Mouse (Mus musculus) CD4-positive helper T cell, adult 2 months (primary cell): ENCODE data around the gene Pdk1.

Experiments used
- DNase-seq: peaks from one replicate; pipeline ENCODE4 v3.0.0-alpha.2; 2012; ENCODE audit warnings: low read depth, missing footprints, low spot score

Gene Pdk1

DNA sequence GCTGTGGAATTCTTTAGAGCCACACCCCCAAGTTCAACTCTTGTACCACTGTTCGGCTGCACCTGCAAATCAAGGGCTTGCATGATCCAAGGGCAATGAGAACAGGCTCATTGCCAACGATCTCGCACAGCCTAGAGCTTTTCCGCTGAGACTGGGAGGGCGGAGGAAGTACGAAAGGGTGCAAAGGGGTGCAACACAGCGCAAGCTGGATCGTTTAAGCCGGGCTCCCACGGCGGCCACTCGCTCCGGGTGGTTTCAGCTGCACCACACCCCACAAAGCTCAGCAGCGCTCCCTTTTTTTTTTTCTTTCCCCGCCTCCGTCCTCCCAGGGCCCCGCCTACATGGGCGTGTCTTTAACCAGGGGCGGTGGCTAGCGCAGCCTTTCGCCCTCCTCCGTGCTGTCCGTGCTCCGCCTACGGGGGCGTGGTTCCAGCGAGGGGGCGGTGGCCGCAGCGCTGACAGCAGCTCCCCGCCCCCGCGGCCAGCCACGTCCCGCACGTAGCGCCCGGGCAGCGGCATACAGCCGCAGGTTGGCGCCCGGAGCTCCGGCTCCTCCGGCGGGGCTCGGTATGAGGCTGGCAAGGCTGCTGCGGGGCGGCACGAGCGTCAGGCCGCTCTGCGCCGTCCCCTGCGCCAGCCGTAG is at the start of gene Pdk1:
Pdk1 (plus strand) TSS at position 424 of the 643 bp plus-strand sequence.
- peak; percentile 98 for DNase-seq

- DNase-seq = no peak
Observed at GRCm38 (mm10) chr2:71824146-71824545, 48.9 kb upstream of the Pdk1 start.

- no peak for DNase-seq
Observed at GRCm38 (mm10) chr2:71827711-71828110, 45.3 kb upstream of the Pdk1 start.

DNA sequence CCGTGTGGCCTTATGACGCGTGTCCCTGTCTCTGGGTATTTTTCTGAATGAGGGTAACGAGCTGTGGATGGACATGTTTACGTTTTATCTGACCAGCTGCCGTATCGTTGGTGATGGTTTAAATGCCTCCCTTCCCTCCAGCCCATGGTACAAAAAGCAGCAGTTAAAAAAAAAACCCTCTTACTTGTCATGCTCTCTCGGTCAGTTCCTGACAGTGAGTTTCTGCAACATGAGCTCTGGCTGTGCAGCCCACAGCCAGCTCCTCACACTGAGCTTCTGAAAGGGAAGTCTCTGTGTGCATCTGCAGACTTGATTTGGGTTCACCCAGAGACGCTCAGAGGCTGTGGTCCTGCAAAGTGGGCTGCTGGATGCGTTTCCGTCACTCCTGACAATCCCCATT is 44.1 kb upstream of the Pdk1 start:
- no peak for DNase-seq

DNA sequence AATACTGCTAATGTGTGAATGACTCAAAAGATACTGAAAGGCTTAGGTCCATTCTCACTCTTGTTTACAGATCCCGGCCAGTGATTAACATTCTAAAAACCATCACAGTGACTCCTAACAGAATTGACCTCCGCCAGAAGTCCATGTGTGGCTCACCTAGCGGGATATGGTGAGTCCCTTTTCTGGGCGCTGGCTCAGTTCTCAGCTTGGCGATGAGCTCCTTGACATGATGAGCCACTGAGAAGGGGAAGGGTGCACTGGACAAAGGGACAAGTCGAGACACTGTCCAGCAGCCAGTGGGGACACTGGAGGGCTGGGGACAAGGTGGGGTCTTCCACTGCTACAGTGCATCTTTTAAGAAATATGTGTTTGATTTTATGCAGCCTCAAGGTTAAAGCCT is 39.4 kb upstream of the Pdk1 start:
- no peak for DNase-seq

DNA sequence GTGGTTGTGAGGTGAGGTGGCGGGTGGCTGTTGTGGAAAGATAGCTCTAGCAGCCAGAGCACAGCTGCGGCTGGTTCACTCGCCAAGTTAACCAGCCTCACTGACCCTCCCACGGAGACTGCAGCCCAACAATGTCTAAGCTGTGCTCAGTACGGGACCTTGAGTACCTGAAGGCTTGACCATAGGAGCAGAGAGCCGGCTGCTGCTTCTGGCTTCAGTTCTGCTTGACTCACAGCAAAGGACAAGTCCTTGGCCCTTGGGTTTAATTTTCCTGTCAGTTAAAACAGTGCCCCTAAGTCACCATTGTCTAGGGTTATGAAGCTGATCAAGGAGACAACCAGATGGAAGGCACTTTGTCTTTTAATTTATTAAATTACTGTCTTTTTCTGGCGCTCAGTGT is 38.7 kb upstream of the Pdk1 start:
- no peak for DNase-seq

- no peak for DNase-seq
Observed at GRCm38 (mm10) chr2:71835556-71835955, 37.5 kb upstream of the Pdk1 start.

GRCm38 (mm10) chr2:71836232-71836631 is 36.8 kb upstream of the Pdk1 start:
- DNase-seq = no peak

DNA sequence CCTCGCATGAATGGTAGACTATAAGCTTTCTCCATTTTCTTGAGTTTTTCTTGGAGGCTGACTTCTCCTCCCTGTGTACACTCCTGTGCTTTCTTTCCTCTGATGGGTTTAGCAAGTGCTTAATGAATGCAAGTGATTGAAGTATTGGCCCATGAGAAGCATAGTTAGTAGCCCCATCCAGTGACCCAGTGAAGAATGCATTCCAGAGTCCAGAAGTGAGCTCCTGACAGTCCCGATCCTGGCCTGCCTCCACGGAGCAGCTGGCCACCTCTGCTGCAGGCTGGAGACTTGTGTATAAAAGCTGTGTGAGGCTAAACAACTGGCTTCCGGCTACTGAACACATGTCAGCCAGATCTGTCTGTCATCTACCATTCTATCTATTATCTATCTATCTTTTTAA is 35.8 kb upstream of the Pdk1 start:
- no peak for DNase-seq

DNA sequence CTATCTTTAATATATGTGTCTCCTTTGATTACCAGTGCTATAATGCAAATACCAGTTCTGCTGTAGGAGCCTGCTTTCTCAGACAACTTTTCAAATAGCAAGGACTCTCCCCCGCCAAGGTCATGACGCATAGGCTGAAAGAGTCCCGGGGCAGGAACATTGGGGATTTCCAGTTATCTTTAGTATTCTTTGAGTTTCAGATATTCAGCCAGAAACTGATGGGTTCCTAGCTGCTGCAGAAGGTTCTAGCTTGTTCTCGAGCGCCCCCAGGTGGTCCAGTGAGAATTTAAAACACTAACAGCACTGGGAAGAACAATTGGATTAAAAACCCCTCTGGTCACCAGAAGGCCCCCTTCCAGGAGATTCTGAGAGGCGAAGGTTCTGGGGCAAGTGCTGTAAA is 35.2 kb upstream of the Pdk1 start:
- peak; percentile 62 for DNase-seq

DNA sequence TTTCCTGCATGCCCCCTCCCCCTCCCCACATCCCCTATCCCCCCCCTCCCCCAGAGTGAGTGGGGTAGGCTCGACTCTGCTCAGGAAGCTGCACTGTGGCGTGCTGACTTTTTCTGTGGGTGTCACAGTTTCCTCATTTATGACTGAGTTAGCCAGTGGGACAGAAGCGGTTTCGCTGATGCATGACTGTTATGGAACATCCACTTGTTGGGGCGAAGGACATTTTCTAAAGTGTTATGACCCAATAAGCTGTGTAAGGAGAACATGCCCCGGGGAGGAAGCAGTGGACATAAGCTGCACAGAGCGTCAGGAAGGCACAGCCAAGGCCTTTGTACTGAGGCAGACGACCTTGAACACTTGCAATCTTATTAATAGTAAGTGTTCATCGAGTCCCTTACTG is 29.7 kb upstream of the Pdk1 start:
- peak; percentile 40 for DNase-seq

GRCm38 (mm10) chr2:71844906-71845305 is 28.1 kb upstream of the Pdk1 start:
- DNase-seq = no peak

DNA sequence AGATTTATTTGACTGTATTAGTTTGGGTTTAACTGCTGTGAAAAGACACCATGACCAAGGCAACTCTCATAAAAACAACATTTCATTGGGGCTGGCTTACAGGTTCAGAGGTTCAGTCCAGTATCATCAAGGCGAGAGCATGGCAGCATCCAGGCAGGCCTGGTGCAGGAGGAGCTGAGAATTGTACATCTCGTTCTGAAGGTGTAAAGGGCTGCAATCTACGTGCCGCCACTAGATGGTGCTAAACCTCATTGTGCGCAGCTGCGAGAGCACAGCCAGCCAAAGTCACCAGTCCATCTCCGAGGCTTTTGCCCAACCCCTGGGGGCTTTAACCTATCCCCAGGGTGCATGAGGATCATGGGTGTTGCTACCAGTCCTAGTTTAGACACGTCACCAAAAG is 20.9 kb upstream of the Pdk1 start:
- peak; percentile 52 for DNase-seq

DNA sequence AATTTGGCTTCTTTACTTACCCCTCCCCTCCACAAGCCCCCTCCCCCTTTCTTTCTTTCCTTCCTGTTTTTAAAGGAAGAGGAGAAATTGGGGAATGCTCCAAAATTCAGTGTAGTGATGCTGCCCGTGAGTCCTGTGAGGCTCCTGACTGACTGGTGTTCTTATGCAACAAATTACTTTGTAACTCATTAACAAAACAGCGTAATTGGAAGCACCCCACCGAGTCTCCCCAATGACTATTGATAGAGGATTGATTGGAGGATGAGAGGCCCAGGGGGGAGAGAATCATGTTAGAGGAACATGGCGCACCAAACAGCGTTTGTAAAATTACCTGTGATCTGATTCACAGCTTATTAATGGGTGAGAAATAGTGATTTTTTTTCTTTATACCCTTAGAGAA is 17.9 kb upstream of the Pdk1 start:
- DNase-seq = no peak

DNA sequence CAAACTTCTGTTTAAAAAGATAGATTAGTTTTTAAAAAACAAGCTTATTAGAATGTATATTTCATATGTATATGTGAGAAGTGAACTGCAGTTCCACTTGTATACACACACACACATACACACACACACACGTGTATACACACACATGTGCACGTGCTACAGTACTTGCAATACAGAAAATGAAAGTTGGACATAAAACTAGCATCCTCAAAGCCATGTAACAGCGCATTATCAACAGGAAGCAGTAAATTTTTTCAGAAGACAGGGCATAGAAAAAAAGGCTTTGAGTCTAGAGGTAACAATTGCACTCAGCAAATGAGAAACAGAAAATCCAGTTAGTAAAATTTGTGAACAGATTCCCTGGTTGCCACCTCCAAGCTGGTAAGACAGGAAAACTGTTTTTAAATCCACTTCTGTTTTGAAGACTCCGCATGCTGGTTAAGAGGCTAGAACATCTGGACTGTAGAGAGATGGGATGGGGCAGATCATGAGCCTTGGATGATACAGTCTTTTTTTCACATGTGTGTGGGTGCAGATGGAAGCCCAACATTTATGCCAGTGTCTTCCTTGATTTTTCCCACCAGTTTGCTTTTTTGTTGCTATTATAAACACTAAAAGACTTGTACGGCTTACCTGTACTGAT is 9.4 kb upstream of the Pdk1 start:
- peak; percentile 71 for DNase-seq

DNA sequence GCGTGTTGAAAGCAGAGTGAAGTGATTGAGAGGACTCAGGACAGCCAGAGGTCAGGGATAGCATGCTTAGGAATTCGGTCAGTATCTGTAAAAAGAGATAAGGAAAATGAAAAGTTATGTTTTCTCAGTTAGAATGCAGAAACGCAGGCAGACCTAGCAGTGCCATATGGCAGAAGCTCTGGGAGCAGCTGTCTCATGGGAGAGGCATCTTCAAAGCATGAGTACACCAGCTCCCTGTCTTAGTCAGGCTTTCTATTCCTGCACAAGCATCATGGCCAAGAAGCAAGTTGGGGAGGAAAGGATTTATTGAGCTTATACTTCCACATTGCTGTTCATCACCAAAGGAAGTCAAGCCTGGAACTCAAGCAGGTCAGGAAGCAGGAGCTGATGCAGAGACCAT is 8.0 kb upstream of the Pdk1 start:
- DNase-seq = no peak

- no peak for DNase-seq
Observed at GRCm38 (mm10) chr2:71865935-71866334, 7.1 kb upstream of the Pdk1 start.

DNA sequence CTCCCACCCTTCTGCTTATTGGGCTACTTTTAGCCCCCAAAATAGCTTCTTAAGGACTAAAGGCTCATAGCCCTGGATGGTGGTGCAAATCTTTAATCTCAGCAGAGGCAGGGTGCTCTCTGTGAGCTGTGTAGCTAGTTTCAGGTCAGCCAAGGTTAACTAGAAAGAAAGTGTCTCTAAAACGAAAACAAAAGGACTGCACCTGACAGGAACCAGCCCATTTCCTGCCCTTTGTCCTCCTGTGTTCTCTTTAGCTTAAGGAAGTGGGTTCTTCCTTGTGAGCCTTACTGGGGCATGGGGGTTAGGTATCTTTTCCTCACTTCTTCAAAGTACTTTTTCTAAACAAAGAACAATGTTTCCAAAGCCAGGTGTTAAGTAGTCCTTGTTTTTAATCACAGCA is 6.5 kb upstream of the Pdk1 start:
- peak; percentile 83 for DNase-seq

- no peak for DNase-seq
Observed at GRCm38 (mm10) chr2:71867019-71867418, 6.0 kb upstream of the Pdk1 start.

- no peak for DNase-seq
Observed at GRCm38 (mm10) chr2:71867480-71867879, 5.5 kb upstream of the Pdk1 start.

- no peak for DNase-seq
Observed at GRCm38 (mm10) chr2:71868256-71868655, 4.8 kb upstream of the Pdk1 start.

DNA sequence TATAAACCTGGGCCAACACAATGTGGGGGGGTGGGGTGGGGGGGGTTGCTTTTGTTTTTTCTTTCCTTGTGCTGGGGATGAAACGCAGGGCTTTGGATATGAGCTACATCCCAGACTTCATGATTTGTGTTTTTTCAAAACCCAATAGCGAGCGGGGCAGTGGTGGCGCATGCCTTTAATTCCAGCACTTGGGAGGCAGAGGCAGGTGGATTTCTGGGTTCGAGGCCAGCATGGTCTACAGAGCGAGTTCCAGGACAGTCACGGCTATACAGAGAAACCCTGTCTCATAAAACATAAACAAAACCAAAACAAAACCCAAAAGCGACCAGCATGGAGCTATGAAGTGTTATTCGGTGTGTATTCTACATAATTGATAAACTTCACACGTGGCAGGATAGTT is 883 bp upstream of the Pdk1 start:
- DNase-seq = no peak

GRCm38 (mm10) chr2:71873474-71874322 is 674 bp downstream of the Pdk1 start:
- DNase-seq = peak; percentile 80
